Mouse (Mus musculus) hindlimb bud, embryonic 11.5 days (tissue): ENCODE data around the gene Sigirr.

ENCODE experiments used
- DNase-seq: peaks from one replicate; pipeline ENCODE4 v3.0.0-alpha.2; 2012; ENCODE audit warnings: low read depth, low spot score; ENCODE audit errors: extremely low spot score

Gene Sigirr

GRCm38 (mm10) chr7:141099911-141100691 lies at the start of gene Sigirr:
TSS of gene Sigirr (minus strand) at chr7:141100572.
- no peak for DNase-seq

GRCm38 (mm10) chr7:141148639-141149038 lies 48.3 kb upstream of the Sigirr start:
- no peak for DNase-seq

GRCm38 (mm10) chr7:141147044-141147443 lies 46.7 kb upstream of the Sigirr start:
- no peak for DNase-seq

- DNase-seq = no peak
Measured at GRCm38 (mm10) chr7:141146043-141146595, 45.7 kb upstream of the Sigirr start.

GRCm38 (mm10) chr7:141145403-141145802 lies 45.0 kb upstream of the Sigirr start:
- no peak for DNase-seq

- DNase-seq = no peak
Measured at GRCm38 (mm10) chr7:141144650-141145049, 44.3 kb upstream of the Sigirr start.

- no peak for DNase-seq
Measured at GRCm38 (mm10) chr7:141143861-141144260, 43.5 kb upstream of the Sigirr start.

- no peak for DNase-seq
Measured at GRCm38 (mm10) chr7:141143112-141143511, 42.7 kb upstream of the Sigirr start.

GRCm38 (mm10) chr7:141141326-141141725 lies 41.0 kb upstream of the Sigirr start:
- no peak for DNase-seq

- DNase-seq = no peak
Measured at GRCm38 (mm10) chr7:141131904-141132755, 31.8 kb upstream of the Sigirr start.

GRCm38 (mm10) chr7:141131024-141131820 lies 30.9 kb upstream of the Sigirr start:
- DNase-seq = peak; percentile 58

GRCm38 (mm10) chr7:141123517-141123856 lies 23.1 kb upstream of the Sigirr start:
- DNase-seq = no peak

GRCm38 (mm10) chr7:141122689-141123516 lies 22.5 kb upstream of the Sigirr start:
- DNase-seq = peak; percentile 92

GRCm38 (mm10) chr7:141122245-141122644 lies 21.9 kb upstream of the Sigirr start, which contains the start of gene Ptdss2:
TSS of gene Ptdss2 (plus strand) at chr7:141122382.
- no peak for DNase-seq

GRCm38 (mm10) chr7:141121051-141121531 lies 20.7 kb upstream of the Sigirr start:
- no peak for DNase-seq

GRCm38 (mm10) chr7:141120605-141121004 lies 20.2 kb upstream of the Sigirr start:
- DNase-seq = no peak

GRCm38 (mm10) chr7:141119487-141119886 lies 19.1 kb upstream of the Sigirr start:
- DNase-seq = no peak

- DNase-seq = no peak
Measured at GRCm38 (mm10) chr7:141117636-141118035, 17.3 kb upstream of the Sigirr start, which contains the start of gene Ano9. TSS of gene Ano9 (minus strand) at chr7:141117806.

GRCm38 (mm10) chr7:141115874-141116273 lies 15.5 kb upstream of the Sigirr start:
- no peak for DNase-seq

- DNase-seq = no peak
Measured at GRCm38 (mm10) chr7:141103161-141103560, 2.8 kb upstream of the Sigirr start.
